Mouse (Mus musculus) cerebellum, adult 2 months (tissue): ENCODE data around the gene Kank1.

Source experiments
- CTCF ChIP-seq: fragments of 200-500 bp; IDR thresholded peaks from 2 replicates; pipeline ENCODE4 v1.5.1; 2011; ENCODE audit warnings: low read depth, mild to moderate bottlenecking, control low read depth, low read length, moderate library complexity, borderline replicate concordance; ENCODE audit not compliant: insufficient read depth
- POLR2A ChIP-seq: fragments of 200-500 bp; IDR thresholded peaks from 2 replicates; pipeline ENCODE4 v1.6.1; 2011; ENCODE audit warnings: low read length, control low read depth, borderline replicate concordance; ENCODE audit not compliant: insufficient read depth

DNA sequence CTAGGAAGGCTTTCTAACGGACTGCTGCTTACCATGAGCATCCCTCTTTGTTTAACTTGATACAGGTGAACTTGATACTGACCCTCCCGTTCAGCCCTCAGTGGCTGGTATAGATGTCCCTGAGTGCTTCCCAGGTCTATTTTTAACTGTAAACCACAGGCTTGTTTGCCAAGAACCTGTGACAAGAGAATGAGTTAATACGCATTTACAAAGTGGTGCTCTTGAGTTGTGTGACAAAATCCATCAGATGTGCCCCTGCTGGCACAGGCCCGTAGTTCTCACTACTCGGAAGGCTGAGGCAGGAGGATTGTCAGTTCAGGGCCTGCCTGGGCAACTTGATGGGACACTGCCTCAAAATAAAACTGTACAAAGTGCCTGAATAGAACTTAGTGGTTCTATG, 42.8 kb downstream of the Kank1 start:
- TF ChIP-seq CTCF (no peak), POLR2A (no peak)
